Mouse (Mus musculus) liver, postnatal 0 days (tissue): ENCODE measurements around the gene Adgrf1. TPM values are rescaled to one million over a fixed set of nuclear protein-coding genes. Genes with fewer than 3 reads are reported as not detected.

Experiments used
- ATAC-seq: fragments of 200-750 bp; cut with Nextera tagmentation; 2 replicates; pipeline ENCODE4 v1.8.0; 2017; ENCODE audit warnings: mild to moderate bottlenecking, moderate library complexity
- DNase-seq: peaks from one replicate; pipeline ENCODE4 v3.0.0-alpha.2; 2016
- H3K27ac ChIP-seq: fragments of 300-500 bp; sonication (generic); 2 replicates; pipeline ENCODE4 v1.5.1; 2014; ENCODE audit warnings: antibody characterized with exemption, moderate library complexity, mild to moderate bottlenecking, low read depth
- H3K27me3 ChIP-seq: fragments of 300-500 bp; sonication (generic); 2 replicates; pipeline ENCODE4 v1.6.1; 2014; ENCODE audit warnings: low read length, control low read depth, mixed read lengths; ENCODE audit not compliant: insufficient read depth
- H3K36me3 ChIP-seq: fragments of 300-500 bp; sonication (generic); replicated peaks from 2 replicates; pipeline ENCODE4 v1.6.1; 2014; ENCODE audit warnings: mild to moderate bottlenecking, control low read depth, low read length, moderate library complexity, mixed read lengths; ENCODE audit not compliant: insufficient read depth
- H3K4me1 ChIP-seq: fragments of 300-500 bp; sonication (generic); 2 replicates; pipeline ENCODE4 v1.6.1; 2014; ENCODE audit warnings: antibody characterized with exemption, mild to moderate bottlenecking, control low read depth; ENCODE audit not compliant: insufficient read depth
- H3K4me2 ChIP-seq: fragments of 300-500 bp; sonication (generic); 2 replicates; pipeline ENCODE4 v1.6.1; 2014; ENCODE audit warnings: low read depth, mild to moderate bottlenecking, low read length, moderate library complexity, mixed read lengths
- H3K4me3 ChIP-seq: fragments of 300-500 bp; sonication (generic); 2 replicates; pipeline ENCODE4 v1.5.1; 2014; ENCODE audit warnings: low read depth, low read length
- H3K9ac ChIP-seq: fragments of 300-500 bp; sonication (generic); replicated peaks from 2 replicates; pipeline ENCODE4 v1.6.1; 2014; ENCODE audit warnings: mild to moderate bottlenecking, moderate library complexity
- H3K9me3 ChIP-seq: fragments of 300-500 bp; sonication (generic); 2 replicates; pipeline ENCODE4 v1.6.1; 2016; ENCODE audit warnings: mild to moderate bottlenecking, control low read depth, low read length, mixed read lengths
- CTCF ChIP-seq: sonication (generic); IDR thresholded peaks from 2 replicates; pipeline ENCODE4 v1.5.1; 2016; ENCODE audit warnings: antibody characterized with exemption, low read depth
- EP300 ChIP-seq: IDR thresholded peaks from 2 replicates; pipeline ENCODE4 v1.6.1; 2016; ENCODE audit warnings: antibody characterized with exemption, low read depth, mild to moderate bottlenecking
- WGBS: fragments of 180-500 bp; shearing (Covaris S2); extraction: QIAGEN DNeasy Blood & Tissue Kit; methylation state at CpG from one replicate; pipeline ENCODE4 v1.1.7; 2014; ENCODE audit not compliant: insufficient replicate concordance; 5-methylcytosine and 5-hydroxymethylcytosine counted together
- polyA plus RNA-seq: library from polyadenylated mRNA; unstranded; fragments of >200 nt; fragmentation: Nextera tagmentation; extraction: Ambion mirVana; gene quantifications from 2 replicates; pipeline ENCODE4 v1.2.1, GENCODE M21; 2015

Adgrf1 gene
- polyA plus RNA-seq = 0.60 and 0.69 TPM in 2 replicates

GRCm38 (mm10) chr17:43270161-43270560 lies at the start of gene Adgrf1:
TSS of gene Adgrf1 (plus strand) at chr17:43270329.
- DNase-seq (peak; percentile 55), ATAC-seq (peak; percentile 86)
- WGBS = 17% methylated on average over 6 of the region's 6 CpGs
- Histone ChIP-seq H3K4me3 (no peak within 1 kb of the TSS), H3K36me3 (no peaks in the 10 kb centered on the region), H3K9ac (no peak within 1 kb of the TSS), H3K4me1 (no peaks in the 10 kb centered on the region; the same call in 1 of the 2 replicates), H3K4me2 (peak within 1 kb of the TSS; percentile 8), H3K27ac (peak within 1 kb of the TSS; percentile 56), H3K27me3 (no peaks in the 10 kb centered on the region), H3K9me3 (0 out of 2 replicates have a peak, but pooled peaks cover 3% of the 10 kb centered on the region)
- TF ChIP-seq CTCF (no peak), EP300 (no peak)

- no peak overlapping the region for H3K9ac ChIP-seq
- TF ChIP-seq EP300 (no peak), CTCF (no peak)
- no peak overlapping the region for H3K4me3 ChIP-seq
- ATAC-seq = no peak
- H3K27me3 ChIP-seq = no peaks in the 10 kb centered on the region
- no peak overlapping the region for H3K27ac ChIP-seq
- H3K9me3 ChIP-seq = no peaks in the 10 kb centered on the region; the same call in 1 of the 2 replicates
- H3K4me1 ChIP-seq = no peaks in the 10 kb centered on the region
- H3K36me3 ChIP-seq = no peaks in the 10 kb centered on the region
- DNase-seq = no peak
- no peak overlapping the region for H3K4me2 ChIP-seq
- WGBS = 78% methylated on average over 6 of the region's 6 CpGs
These were observed 44.0 kb upstream of the Adgrf1 start for GRCm38 (mm10) chr17:43226101-43226500.

GRCm38 (mm10) chr17:43229621-43230513 lies 40.3 kb upstream of the Adgrf1 start:
- Histone ChIP-seq H3K27me3 (no peaks in the 10 kb centered on the region), H3K9me3 (no peaks in the 10 kb centered on the region), H3K4me3 (no peak overlapping the region), H3K9ac (no peak overlapping the region), H3K4me1 (peaks cover 4% of the 10 kb centered on the region), H3K27ac (no peak overlapping the region), H3K36me3 (no peaks in the 10 kb centered on the region), H3K4me2 (peak overlapping the region; percentile 10; the same call in 1 of the 2 replicates)
- DNase-seq = peak; percentile 59
- TF ChIP-seq CTCF (peak; percentile 87), EP300 (peak; percentile 30)
- peak; percentile 47 for ATAC-seq
- 44% methylated on average over 12 of the region's 12 CpGs for WGBS

GRCm38 (mm10) chr17:43230821-43231220 lies 39.3 kb upstream of the Adgrf1 start:
- no peak overlapping the region for H3K4me3 ChIP-seq
- no peak overlapping the region for H3K9ac ChIP-seq
- peaks cover 4% of the 10 kb centered on the region for H3K4me1 ChIP-seq
- TF ChIP-seq CTCF (no peak), EP300 (no peak)
- H3K27me3 ChIP-seq = no peaks in the 10 kb centered on the region
- 80% methylated on average over 7 of the region's 7 CpGs for WGBS
- ATAC-seq (no peak), DNase-seq (no peak)
- no peaks in the 10 kb centered on the region for H3K36me3 ChIP-seq
- H3K27ac ChIP-seq = no peak overlapping the region
- H3K4me2 ChIP-seq = no peak overlapping the region
- no peaks in the 10 kb centered on the region for H3K9me3 ChIP-seq

GRCm38 (mm10) chr17:43232769-43233168 lies 37.4 kb upstream of the Adgrf1 start:
- ATAC-seq (peak; percentile 57), DNase-seq (peak; percentile 46)
- Histone ChIP-seq H3K9ac (no peak overlapping the region; the same call in 1 of the 2 replicates), H3K4me1 (peaks cover 4% of the 10 kb centered on the region), H3K9me3 (no peaks in the 10 kb centered on the region), H3K4me3 (no peak overlapping the region), H3K36me3 (no peaks in the 10 kb centered on the region), H3K4me2 (peak overlapping the region; percentile 50; the same call in 1 of the 2 replicates), H3K27me3 (no peaks in the 10 kb centered on the region), H3K27ac (no peak overlapping the region)
- TF ChIP-seq CTCF = no peak
- no peak for TF ChIP-seq EP300
- WGBS = 20% methylated on average over 6 of the region's 6 CpGs

- no peaks in the 10 kb centered on the region for H3K36me3 ChIP-seq
- H3K27me3 ChIP-seq = no peaks in the 10 kb centered on the region
- H3K9ac ChIP-seq = no peak overlapping the region
- H3K4me2 ChIP-seq = no peak overlapping the region
- ATAC-seq = no peak
- H3K27ac ChIP-seq = no peak overlapping the region
- no peaks in the 10 kb centered on the region for H3K9me3 ChIP-seq
- TF ChIP-seq CTCF (no peak), EP300 (no peak)
- no peak for DNase-seq
- H3K4me3 ChIP-seq = no peak overlapping the region
- peaks cover 8% of the 10 kb centered on the region for H3K4me1 ChIP-seq
- 67% methylated on average over 14 of the region's 14 CpGs for WGBS
These were observed 33.4 kb upstream of the Adgrf1 start for GRCm38 (mm10) chr17:43236656-43237250.
